Mouse (Mus musculus) kidney, adult 18-20 months (tissue): ENCODE measurements around the gene Arrdc5.
A peak's percentile ranks its signal among the peaks of the same experiment; 100 is the strongest.
"Not testable (repeated sequence)": the region's sequence is repeated elsewhere in the genome, so short reads cannot be mapped to it uniquely, and the experiment has no call there.

ENCODE experiments used
- DNase-seq: peaks from one replicate; pipeline ENCODE4 v3.0.0; 2021

Arrdc5 gene

DNA sequence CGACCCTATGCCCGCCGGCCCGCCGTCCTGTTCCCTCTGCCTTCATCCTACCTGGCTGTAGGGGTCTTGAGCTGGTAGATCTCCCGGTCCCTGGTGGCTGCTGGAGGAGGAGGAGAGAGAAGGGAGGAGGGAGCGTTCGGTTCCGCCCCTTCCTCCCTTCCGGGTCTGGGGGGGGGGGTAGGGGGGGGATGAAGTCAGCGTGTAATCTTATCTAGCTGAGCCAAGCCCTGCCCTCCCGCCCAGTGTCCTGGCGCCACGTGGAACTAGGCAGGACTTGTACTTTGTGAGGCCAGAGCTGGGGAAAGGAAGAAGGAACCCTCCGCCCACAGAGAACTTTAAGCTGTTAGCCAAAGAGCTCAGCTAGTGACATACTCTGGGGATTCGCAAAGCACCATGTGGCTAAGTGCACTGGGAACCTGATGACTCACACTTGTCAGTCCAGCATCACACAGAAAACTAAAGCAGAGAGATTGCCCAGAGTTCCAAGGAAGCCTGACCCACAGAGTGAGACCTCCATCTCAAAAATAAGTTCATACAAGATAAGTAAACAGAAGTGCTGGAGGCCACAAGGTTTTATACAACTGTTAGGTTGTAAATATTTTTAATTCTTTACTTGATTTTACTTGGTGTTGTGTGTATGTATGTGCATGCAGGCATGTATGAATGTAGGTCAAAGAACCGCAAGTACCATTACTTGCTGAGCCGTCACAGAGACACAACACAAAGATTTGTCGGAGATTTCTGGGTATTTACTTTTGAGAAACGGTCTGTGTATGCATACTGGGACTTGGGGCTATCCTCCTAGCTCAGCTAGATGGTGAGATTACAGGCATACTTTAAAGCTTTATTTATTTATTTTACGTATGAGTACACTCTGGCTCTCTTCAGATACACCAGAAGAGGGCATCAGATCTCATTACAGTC, 23.2 kb downstream of the Arrdc5 start, which contains the start of gene Ticam1:
Gene Ticam1, minus strand, starts transcription at position 144 of the 924 bp plus-strand sequence.
- peak; percentile 90 for DNase-seq

- peak; percentile 68 for DNase-seq
These were observed 24.1 kb downstream of the Arrdc5 start for GRCm38 (mm10) chr17:56275842-56276480.

- DNase-seq = no peak
These were observed 26.1 kb downstream of the Arrdc5 start for GRCm38 (mm10) chr17:56273986-56274385.

DNA sequence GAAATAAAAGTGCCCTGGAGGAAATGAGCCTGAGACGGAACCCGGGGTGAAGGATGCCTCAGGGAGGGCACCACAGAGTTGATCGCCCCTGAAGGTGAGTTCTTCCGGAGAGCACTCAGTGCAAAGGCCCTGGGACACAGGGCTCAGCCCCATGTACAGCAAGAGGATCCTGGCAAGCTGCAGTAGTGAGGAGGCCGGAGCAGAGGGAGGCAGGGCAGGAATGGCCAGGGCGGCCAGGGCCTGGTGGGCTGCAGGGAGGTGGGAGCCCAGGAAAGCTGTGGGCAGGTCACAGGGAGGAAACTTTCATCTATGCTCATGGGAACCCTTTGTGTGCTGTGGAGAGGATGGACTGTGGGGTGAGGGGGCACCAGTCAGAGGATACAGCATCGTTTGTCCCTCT, 26.6 kb downstream of the Arrdc5 start:
- DNase-seq = no peak

DNA sequence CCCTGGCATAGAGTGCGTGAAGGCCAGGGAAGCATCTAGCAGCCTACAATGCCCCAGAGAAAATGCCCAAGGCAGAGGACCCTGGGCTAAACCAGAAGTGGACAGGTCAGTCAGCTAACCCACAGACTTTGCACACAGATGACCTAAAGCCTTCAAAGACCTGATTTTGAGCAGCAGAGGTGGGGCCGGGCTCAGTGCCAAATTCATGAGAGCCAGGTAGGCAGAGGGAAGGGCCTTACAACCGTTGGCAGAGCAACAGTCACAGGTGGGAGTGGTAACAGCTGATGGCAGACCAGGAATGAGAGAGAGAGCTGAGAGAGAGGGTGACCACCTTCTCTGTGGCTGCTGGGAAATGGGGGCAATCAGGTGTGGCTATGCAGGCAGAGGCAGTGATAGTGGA, 27.4 kb downstream of the Arrdc5 start:
- peak; percentile 54 for DNase-seq

DNA sequence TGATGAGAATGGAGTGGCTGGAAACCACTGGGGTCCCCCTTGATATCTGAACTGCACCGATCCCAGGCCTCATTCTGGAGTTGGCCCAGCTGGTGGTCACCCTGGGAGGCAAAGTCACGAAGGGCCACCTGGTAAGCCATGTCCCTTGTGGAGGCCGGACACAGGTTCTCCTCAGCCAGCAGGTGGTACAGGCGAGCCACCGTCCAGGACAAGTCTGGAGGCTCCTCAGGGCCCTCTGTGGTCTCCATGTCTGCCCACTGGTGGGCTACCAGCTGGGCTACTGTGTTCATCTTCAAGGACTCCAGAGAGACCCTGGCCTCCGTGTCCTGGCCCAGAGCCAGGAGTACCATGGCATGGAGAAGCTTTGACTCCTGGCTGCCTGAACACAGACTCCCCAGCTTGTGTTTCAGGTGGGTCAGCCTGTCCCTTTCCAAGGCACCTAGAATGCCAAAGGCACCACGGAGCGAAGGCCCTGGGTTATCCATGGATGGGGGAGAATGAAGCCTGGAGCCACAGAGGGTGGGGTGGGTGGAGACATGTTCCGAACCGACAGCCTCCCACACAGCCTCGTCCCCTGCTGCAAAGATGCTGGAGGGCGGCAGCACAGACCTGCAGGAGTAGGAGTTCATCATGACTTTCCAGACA, 28.4 kb downstream of the Arrdc5 start:
- no peak for DNase-seq

GRCm38 (mm10) chr17:56269741-56270140, 30.3 kb downstream of the Arrdc5 start:
- no peak for DNase-seq

DNA sequence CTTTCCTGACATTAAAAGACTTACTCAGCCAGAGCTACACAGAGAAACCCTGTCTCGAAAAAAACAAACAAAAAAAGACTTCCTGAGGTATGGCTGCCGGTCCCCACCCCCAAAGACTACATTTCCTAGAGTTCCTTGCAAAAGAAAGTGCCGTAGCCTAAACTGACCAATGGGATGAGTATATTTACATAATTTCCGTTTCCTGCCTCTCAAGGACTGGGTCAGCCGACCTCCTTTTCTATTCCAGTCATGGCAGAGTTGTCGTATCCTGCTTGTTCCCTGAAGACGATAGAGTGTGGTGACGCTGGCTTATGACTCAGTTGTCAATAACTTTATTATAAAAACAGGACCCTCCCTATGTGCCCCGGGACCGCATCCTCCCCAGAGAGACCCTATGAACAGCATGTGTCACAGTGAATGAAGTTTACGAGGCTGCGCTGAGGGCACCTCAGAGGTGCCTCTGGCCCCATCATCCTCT, 30.9 kb downstream of the Arrdc5 start:
- peak; percentile 59 for DNase-seq

DNA sequence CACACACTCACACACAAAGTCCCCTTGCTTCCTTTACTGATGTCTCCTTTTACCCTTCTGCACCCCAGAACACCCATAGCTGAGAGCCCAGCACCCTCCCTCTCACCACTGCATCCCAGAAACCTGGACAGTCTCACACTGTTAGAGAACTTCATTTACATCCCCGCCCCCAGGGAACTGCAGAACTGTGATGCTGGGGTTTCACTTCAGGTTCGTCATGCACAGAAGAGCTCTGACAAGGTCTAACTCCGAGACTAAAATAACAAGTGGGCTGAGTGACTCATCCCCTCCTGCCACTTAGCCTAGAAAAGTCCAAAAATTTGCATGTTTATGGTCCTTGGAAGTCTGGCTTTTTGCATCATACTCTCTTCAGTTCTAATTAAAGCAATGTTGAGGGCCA, 33.8 kb downstream of the Arrdc5 start:
- no peak for DNase-seq

DNA sequence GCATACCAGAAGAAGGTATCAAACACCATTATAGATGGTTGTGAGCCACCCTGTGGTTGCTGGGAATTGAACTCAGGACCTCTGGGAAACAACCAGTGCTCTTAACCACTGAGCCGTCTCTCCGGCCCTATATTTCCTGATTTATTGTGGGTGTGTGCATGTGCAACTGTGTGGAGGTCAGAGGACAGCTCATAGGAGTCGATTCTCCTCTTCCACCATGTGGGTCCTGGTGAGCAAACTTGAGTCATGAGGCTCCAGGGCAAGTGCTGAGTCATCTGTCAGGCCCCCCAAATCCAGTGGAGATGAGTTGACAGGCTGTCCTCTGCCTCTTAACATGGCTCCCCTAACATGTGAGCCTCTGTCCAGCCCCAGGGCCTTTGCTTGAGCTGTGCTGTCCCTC, 34.2 kb downstream of the Arrdc5 start:
- no peak for DNase-seq

DNA sequence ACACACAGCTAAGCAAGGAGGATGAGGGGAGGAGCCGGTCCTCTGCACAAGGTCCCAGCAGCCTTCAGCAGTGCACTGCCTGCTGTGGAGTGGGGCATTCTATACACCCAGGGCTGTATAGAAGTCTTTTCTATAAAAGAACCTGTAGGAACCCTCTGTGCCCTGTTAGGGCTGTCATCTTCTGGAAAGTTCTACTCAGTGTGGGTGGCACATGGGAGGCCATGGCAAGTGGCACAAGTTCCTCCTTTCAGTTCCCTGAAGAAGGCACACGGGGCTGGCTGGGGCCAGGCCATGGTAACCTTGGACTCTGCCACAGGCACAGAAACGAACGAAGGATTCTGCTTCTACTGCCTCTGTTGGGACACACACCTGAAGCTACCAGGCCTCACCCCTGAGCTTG, 35.1 kb downstream of the Arrdc5 start:
- no peak for DNase-seq

DNA sequence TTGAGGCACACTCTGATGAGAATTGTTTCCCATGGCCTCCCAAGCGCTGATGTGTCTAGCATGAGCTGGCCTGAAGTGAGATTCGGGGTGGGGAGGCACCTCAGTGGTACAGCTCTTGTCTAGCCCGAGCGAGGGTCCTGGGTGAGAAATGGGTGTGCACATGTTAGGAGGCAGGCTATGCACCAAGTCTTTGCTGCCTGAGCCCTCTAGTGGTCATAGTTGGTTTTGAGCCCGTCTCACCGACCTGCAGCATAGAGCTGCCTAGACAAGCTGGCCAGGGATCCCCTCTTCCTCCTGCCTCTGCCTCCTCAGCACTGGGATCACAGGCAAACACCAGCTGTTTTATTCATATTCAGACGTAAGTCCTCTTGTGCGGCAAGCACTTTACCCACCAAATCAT, 36.1 kb downstream of the Arrdc5 start:
- DNase-seq = peak; percentile 82

DNA sequence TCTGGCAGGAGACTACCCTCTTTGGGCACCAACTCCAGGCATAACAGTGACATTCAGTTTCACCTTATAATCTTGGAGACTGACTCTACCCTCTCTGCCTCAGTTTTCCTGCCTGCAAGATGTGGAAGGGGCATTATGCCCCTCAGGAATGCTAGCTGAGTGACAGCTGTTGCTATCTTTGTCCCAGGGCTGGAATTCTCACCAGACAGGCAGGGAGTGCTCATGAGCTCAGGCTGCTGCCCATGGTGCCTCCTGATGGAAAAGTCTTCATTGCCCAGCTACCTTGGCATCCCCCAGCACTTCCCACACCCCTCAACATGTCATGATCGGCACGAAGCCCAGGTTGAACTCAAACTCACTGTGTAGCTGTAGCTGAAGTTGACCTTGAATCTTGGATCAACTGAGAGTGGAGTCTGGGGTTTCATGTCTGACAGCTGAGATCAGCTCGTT, 37.4 kb downstream of the Arrdc5 start:
- DNase-seq = no peak

- no peak for DNase-seq
These were observed 38.9 kb downstream of the Arrdc5 start for GRCm38 (mm10) chr17:56261166-56261565.

- DNase-seq = no peak
These were observed 40.6 kb downstream of the Arrdc5 start for GRCm38 (mm10) chr17:56259301-56260037.

GRCm38 (mm10) chr17:56258812-56259211, 41.3 kb downstream of the Arrdc5 start:
- DNase-seq = not testable (repeated sequence)

- not testable (repeated sequence) for DNase-seq
These were observed 41.8 kb downstream of the Arrdc5 start for GRCm38 (mm10) chr17:56258269-56258668.

DNA sequence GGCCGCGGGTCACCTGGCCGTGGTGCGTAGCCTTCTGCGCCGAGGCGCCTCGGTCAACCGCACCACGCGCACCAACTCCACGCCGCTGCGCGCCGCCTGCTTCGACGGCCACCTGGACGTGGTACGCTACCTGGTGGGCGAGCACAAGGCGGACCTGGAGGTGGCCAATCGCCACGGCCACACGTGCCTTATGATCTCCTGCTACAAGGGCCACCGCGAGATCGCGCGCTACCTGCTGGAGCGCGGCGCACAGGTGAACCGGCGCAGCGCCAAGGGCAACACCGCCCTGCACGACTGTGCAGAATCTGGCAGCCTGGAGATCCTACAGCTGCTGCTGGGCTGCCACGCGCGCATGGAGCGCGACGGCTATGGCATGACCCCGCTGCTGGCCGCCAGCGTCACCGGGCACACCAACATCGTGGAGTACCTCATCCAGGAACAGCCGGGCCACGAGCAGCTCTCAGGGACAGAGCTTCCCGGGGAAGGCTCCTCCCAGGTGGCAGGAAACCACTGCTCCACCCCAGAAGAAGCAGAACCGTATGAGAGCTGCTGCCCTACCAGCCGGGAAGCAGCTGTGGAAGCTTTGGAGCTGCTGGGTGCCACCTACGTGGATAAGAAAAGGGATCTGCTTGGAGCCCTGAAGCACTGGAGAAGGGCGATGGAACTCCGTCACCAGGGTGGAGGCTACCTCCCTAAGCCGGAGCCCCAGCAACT, 42.7 kb downstream of the Arrdc5 start:
- peak; percentile 66 for DNase-seq

DNA sequence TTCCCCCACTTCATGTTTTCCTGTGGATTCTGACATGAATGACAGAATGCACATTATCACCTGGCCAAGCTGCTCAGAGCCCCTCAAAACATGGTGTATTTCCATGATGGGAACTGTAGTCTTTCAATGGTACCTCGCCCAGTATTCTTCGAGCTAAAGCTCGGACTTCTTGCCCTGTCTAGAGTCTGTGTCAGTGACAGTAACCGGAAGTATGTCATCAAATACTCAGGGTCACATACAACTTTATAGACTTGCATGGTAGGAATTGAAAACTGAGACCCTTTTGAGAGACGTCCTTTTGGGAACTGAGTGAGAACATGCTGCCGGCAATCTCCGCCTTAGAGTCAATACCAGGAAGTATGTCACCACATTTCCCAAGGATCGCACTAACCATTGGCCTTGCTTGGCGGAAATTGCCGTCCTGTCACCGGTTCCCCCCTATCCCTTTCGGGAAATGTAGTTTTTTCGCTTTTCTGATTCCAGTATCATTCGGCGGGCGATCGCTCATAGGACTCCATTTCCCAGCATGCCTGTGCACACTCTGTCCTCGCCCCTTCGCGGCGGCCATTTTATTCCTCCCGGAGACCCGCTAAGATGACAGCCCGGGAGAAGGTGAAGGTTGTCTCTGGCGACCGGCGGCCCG, 43.7 kb downstream of the Arrdc5 start, which contains the start of gene Fem1a:
Gene Fem1a, plus strand, starts transcription at position 572 of the 643 bp plus-strand sequence.
- peak; percentile 93 for DNase-seq

GRCm38 (mm10) chr17:56255863-56256238, 44.2 kb downstream of the Arrdc5 start:
- peak; percentile 98 for DNase-seq

GRCm38 (mm10) chr17:56255429-56255828, 44.7 kb downstream of the Arrdc5 start:
- DNase-seq = no peak
